Mouse (Mus musculus) myocyte (in vitro differentiated cells): ENCODE measurements around the gene Spag5. TPM values are rescaled to one million over a fixed set of nuclear protein-coding genes. Genes with fewer than 3 reads are reported as not detected.

ENCODE experiments used
- H3K27me3 ChIP-seq: one replicate; pipeline ENCODE4 v1.6.1; 2011; ENCODE audit not compliant: control insufficient read depth, insufficient read depth, insufficient read length
- H3K36me3 ChIP-seq: one replicate; pipeline ENCODE4 v1.6.1; 2011; ENCODE audit not compliant: control insufficient read depth, insufficient read depth
- H3K4me2 ChIP-seq: one replicate; pipeline ENCODE4 v1.6.1; 2011; ENCODE audit warnings: low read depth, control low read depth
- H3K4me3 ChIP-seq: one replicate; pipeline ENCODE4 v1.5.1; 2011; ENCODE audit warnings: mild to moderate bottlenecking, control low read depth, moderate library complexity
- H3K79me2 ChIP-seq: one replicate; pipeline ENCODE4 v1.6.1; 2011; ENCODE audit not compliant: control insufficient read depth, insufficient read depth
- H3ac ChIP-seq: one replicate; pipeline ENCODE4 v1.6.1; 2011; ENCODE audit not compliant: control insufficient read depth, insufficient read length
- CEBPB ChIP-seq: IDR thresholded peaks from 2 replicates; pipeline ENCODE4 v1.6.1; 2011; ENCODE audit warnings: mild to moderate bottlenecking, moderate library complexity; ENCODE audit not compliant: poor library complexity, insufficient read depth, severe bottlenecking
- E2F4 ChIP-seq: IDR thresholded peaks from one replicate; pipeline ENCODE4 v1.6.1; 2011; ENCODE audit warnings: mild to moderate bottlenecking, control low read depth, moderate library complexity; ENCODE audit not compliant: insufficient read depth
- MAX ChIP-seq: IDR thresholded peaks from one replicate; pipeline ENCODE4 v1.6.1; 2011; ENCODE audit warnings: low read depth, mild to moderate bottlenecking, control low read depth
- MYOD1 ChIP-seq, 3 experiments: IDR thresholded peaks; one replicate each; pipeline ENCODE4 v1.6.1; 2011; ENCODE audit warnings: control low read depth in 2 of 3, low read depth in 2 of 3, mild to moderate bottlenecking in 2 of 3, moderate library complexity in 1 of 3; ENCODE audit not compliant: insufficient read length in 2 of 3, control insufficient read depth in 1 of 3
- MYOG ChIP-seq, 3 experiments: IDR thresholded peaks; one replicate each; pipeline ENCODE4 v1.6.1; 2011; ENCODE audit warnings: control low read depth in 2 of 3, low read depth in 2 of 3, mild to moderate bottlenecking in 2 of 3; ENCODE audit not compliant: insufficient read length in 2 of 3, control insufficient read depth in 1 of 3, insufficient read depth in 1 of 3
- POLR2A ChIP-seq: IDR thresholded peaks from one replicate; pipeline ENCODE4 v1.6.1; 2011; ENCODE audit warnings: low read depth, mild to moderate bottlenecking, control low read depth, moderate library complexity; ENCODE audit not compliant: insufficient read length
- POLR2AphosphoS2 ChIP-seq: IDR thresholded peaks from one replicate; pipeline ENCODE4 v1.6.1; 2011; ENCODE audit warnings: low read depth, control low read depth; ENCODE audit not compliant: insufficient read length
- REST ChIP-seq: IDR thresholded peaks from one replicate; pipeline ENCODE4 v1.6.1; 2011; ENCODE audit warnings: mild to moderate bottlenecking, control low read depth, moderate library complexity; ENCODE audit not compliant: insufficient read depth, insufficient read length
- SRF ChIP-seq: IDR thresholded peaks from one replicate; pipeline ENCODE4 v1.6.1; 2011; ENCODE audit warnings: low read depth; ENCODE audit not compliant: control insufficient read depth, insufficient read length
- TCF12 ChIP-seq: IDR thresholded peaks from one replicate; pipeline ENCODE4 v1.6.1; 2011; ENCODE audit warnings: mild to moderate bottlenecking, control low read depth; ENCODE audit not compliant: poor library complexity, insufficient read depth, severe bottlenecking
- TCF3 ChIP-seq: IDR thresholded peaks from one replicate; pipeline ENCODE4 v1.6.1; 2011; ENCODE audit warnings: low read depth, control low read depth; ENCODE audit not compliant: insufficient read length
- USF1 ChIP-seq: IDR thresholded peaks from one replicate; pipeline ENCODE4 v1.6.1; 2011; ENCODE audit warnings: low read depth, mild to moderate bottlenecking, control low read depth, moderate library complexity
- polyA plus RNA-seq: library from polyadenylated mRNA; unstranded; fragments of >200 nt; fragmentation: generic; extraction: Trizol; gene quantifications from one replicate; pipeline ENCODE4 v1.2.1, GENCODE M21; 2012; ENCODE audit warnings: missing spikeins

Spag5 gene
- polyA plus RNA-seq, 1 experiment = 19.2 TPM

DNA sequence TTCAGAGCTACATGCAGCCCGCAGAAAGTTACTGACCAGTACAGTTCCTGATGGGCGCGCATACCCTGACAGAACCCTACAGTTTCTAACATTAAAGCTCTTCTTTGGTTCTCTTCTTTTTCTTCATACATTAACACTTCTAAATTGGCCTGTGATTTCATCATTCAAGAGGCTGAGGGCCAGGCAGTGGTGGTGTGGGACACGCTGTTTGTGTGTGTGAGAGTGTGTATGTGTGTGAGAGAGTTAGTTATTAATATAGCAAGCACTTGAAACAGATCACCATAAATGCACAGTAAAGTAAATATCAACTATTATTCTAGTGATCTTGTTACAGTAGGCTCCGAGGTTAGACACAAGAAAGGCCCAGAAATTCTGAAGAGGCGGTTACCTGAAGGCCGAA, 412 bp upstream of the Spag5 start:
- peak overlapping the region; percentile 81 for H3K4me2 ChIP-seq
- H3K36me3 ChIP-seq = peaks cover 13% of the 10 kb centered on the region
- peak overlapping the region; percentile 60 for H3K4me3 ChIP-seq
- H3K79me2 ChIP-seq = peaks cover 43% of the 10 kb centered on the region
- TF ChIP-seq SRF (no peak), MYOG (IDR thresholded peaks at IDR 0.05; ENCODE audit: control insufficient read depth in 1 of 3, insufficient read depth in 1 of 3, insufficient read length in 2 of 3, low read depth in 2 of 3) (no peak), USF1 (no peak), E2F4 (no peak), POLR2A (no peak), POLR2AphosphoS2 (no peak), CEBPB (peak; percentile 84)
- H3K27me3 ChIP-seq = no peaks in the 10 kb centered on the region
- no peak overlapping the region for H3ac ChIP-seq

DNA sequence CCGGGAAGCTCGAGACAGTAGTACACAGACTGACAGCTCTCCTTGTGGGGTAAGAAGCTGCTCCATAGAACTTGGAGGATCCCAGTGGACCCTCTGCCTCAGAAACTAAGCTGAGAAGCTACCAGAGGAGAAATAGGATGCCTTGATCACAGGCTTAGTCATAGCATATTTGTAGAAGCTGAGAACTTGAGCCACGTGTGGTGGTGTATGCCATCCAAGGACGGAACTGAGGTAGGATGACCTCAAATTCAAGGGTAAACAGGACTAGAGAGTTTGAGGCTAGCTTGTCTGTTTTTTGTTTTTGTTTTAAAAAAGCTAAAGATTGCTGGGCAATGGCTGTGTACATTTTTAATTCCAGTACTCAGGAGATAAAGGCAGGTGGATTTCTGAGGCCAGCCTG, 3.9 kb downstream of the Spag5 start:
- no peaks in the 10 kb centered on the region for H3K27me3 ChIP-seq
- H3K4me3 ChIP-seq = no peak overlapping the region
- TF ChIP-seq REST (no peak), USF1 (peak; percentile 2)
- H3K36me3 ChIP-seq = peaks cover 38% of the 10 kb centered on the region
- peaks cover 59% of the 10 kb centered on the region for H3K79me2 ChIP-seq
- H3ac ChIP-seq = no peak overlapping the region
- H3K4me2 ChIP-seq = no peak overlapping the region

DNA sequence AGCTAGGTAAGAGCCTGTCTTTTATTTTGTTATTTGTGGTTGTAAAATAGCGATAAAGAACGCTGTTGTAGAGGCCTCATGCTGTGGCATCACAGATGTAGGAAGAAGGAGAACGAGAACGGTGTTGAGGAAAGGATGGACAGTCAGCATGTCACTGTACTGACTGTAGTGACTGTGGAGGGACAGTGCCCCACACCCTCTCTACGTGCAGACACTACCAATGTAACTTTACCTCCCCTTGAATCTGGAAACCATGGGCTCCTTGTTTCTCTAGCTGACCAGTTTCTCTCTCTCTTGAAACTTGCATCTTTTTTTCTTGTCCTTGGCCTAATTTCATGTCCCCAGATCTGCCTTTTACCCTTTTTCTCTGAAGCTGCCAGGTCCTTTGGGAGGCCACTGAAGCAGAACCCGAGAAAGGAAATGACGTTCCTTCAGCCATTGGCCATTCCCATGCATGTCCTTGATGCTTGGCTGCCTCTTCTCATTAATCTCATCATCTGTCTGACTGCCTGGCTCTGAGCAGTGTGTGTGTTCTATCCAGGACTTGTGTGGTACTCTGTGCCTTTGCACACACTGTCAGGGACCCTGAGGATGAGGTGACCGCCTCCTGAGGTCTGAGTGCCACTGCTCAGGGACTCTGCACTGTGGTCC, 9.7 kb downstream of the Spag5 start:
- TF ChIP-seq MYOD1 (IDR thresholded peaks at IDR 0.05; ENCODE audit: control insufficient read depth in 1 of 3, insufficient read length in 2 of 3, low read depth in 2 of 3) (no peak), SRF (no peak), TCF12 (no peak), E2F4 (no peak)
- Histone ChIP-seq H3K4me2 (no peak overlapping the region), H3ac (no peak overlapping the region), H3K36me3 (peaks cover 53% of the 10 kb centered on the region), H3K4me3 (no peak overlapping the region), H3K79me2 (peaks cover 16% of the 10 kb centered on the region), H3K27me3 (no peaks in the 10 kb centered on the region)

DNA sequence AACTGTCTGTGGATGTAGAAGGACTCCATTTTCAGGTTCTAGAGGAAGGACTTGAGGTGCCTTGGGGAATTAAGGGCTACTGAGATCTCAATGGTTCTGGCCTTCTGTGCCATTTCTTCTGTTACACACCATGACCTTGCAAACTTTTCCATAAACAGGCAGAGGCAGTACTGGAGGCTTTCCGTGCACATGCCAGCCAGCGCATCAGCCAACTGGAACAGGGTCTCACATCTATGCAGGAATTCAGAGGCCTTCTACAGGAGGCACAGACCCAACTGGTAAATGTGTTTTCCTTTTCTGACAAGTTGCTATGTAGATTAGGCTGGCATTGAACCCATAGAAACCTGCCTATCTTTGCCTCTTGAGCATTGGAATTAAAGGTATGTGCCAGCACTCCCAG, 12.3 kb downstream of the Spag5 start:
- Histone ChIP-seq H3K4me3 (no peak overlapping the region), H3K4me2 (no peak overlapping the region), H3ac (no peak overlapping the region), H3K79me2 (no peaks in the 10 kb centered on the region), H3K27me3 (no peaks in the 10 kb centered on the region), H3K36me3 (peaks cover 59% of the 10 kb centered on the region)
- TF ChIP-seq REST (no peak), MYOG (IDR thresholded peaks at IDR 0.05; ENCODE audit: control insufficient read depth in 1 of 3, insufficient read depth in 1 of 3, insufficient read length in 2 of 3, low read depth in 2 of 3) (no peak), TCF12 (no peak), CEBPB (no peak), TCF3 (no peak), POLR2A (no peak)

DNA sequence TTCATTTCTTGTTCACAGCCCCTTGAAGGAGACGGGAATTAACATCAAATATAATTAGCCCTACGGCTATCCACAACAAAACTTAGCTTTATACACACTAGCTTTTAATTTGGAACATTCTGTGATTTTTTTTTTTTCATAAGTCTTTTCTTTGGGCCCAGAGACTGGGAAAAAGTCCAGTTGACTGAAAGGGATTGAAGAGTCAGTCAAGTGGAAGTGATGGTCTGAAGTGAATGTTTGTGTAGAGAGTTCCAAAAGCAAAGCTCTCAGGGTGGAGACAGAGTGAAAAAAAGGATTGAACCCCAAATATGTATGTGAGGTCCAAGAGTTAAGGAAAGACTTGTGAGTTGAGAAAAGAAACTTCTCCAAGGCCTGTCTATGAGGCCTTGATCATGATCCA, 17.1 kb downstream of the Spag5 start:
- Histone ChIP-seq H3K79me2 (no peaks in the 10 kb centered on the region), H3K27me3 (no peaks in the 10 kb centered on the region), H3K36me3 (peaks cover 53% of the 10 kb centered on the region), H3K4me3 (no peak overlapping the region), H3K4me2 (no peak overlapping the region), H3ac (no peak overlapping the region)
- TF ChIP-seq MAX = no peak
- no peak for TF ChIP-seq E2F4
- TF ChIP-seq REST = no peak
- no peak for TF ChIP-seq MYOG (IDR thresholded peaks at IDR 0.05; ENCODE audit: control insufficient read depth in 1 of 3, insufficient read depth in 1 of 3, insufficient read length in 2 of 3, low read depth in 2 of 3)
- no peak for TF ChIP-seq TCF3
- no peak for TF ChIP-seq POLR2A
- no peak for TF ChIP-seq SRF
- no peak for TF ChIP-seq POLR2AphosphoS2
- no peak for TF ChIP-seq TCF12
- no peak for TF ChIP-seq USF1
- no peak for TF ChIP-seq MYOD1 (IDR thresholded peaks at IDR 0.05; ENCODE audit: control insufficient read depth in 1 of 3, insufficient read length in 2 of 3, low read depth in 2 of 3)
- TF ChIP-seq CEBPB = no peak
